In the genomic region with DNA sequence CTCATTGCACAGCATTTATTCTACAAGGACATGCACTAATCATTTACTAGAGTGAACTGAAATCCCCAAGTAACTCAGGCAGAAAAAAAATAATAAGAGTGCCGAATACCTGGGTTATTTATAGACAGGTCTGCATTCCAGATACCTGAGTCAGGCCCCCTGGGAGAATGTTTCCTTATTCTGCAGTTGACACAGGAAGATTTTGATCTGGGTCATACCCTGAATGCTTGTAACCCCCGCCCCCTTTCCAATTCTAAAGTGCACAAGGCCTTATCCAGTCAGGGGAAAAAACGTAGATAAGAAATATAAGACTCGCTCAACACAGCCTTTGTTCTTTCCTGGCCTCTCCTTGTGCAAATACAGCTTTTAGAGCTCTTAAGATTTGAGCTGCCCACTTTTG, we compare ENCODE assay signal across 10 mouse cellular contexts. TPM values are rescaled to one million over a fixed set of nuclear protein-coding genes. Genes with fewer than 3 reads are reported as not detected.
A peak's percentile ranks its signal among the peaks of the same experiment; 100 is the strongest.
DNase-seq lines count a peak whose midpoint lies in the region; ATAC-seq and TF ChIP-seq lines count a peak whose summit lies in the region.
"Had no signal": no experiment of that assay in that cellular context is flagged by ENCODE, and none has a peak within 500 bp of the region (broad histone marks: within the 10 kb centered on the region; RNA-seq: fewer than 3 reads in every experiment).

No protein-coding gene starts in this region.

- peak; percentile 89 for TF ChIP-seq EP300 in stomach, postnatal 0 days (optimal IDR thresholded peaks at IDR 0.05)

- DNase-seq in limb, embryonic 14.5 days (ENCODE audit: low spot score), result peak; percentile 55
- no peak for DNase-seq in limb, embryonic 10.5 days (ENCODE audit: low spot score)
- DNase-seq in kidney, adult 18-20 months, result peak; percentile 61
- peak; percentile 40 for DNase-seq in lung, adult 2 months
- DNase-seq in stomach, postnatal 0 days (ENCODE audit: low spot score), result peak; percentile 81
- DNase-seq in thymus, postnatal 10 days (ENCODE audit: low spot score in 2 of 2), result no peak
- no peak for DNase-seq in thymus, adult 2 months
- DNase-seq: cerebellum, postnatal 14 days had no signal

- H3K27me3 ChIP-seq in limb, embryonic 14.5 days (ENCODE audit: control insufficient read depth, insufficient read depth, low read length), result no peaks in the 10 kb centered on the region
- no peaks in the 10 kb centered on the region for H3K27me3 ChIP-seq in limb, embryonic 10.5 days (ENCODE audit: low read depth, poor library complexity, severe bottlenecking)
- no peaks in the 10 kb centered on the region for H3K27me3 ChIP-seq in stomach, postnatal 0 days (ENCODE audit: control insufficient read depth, insufficient read depth, low read length)
- no peaks in the 10 kb centered on the region for H3K27me3 ChIP-seq in hindbrain, embryonic 12.5 days
- no peaks in the 10 kb centered on the region for H3K27me3 ChIP-seq in thymus, adult 2 months (ENCODE audit: control insufficient read depth, insufficient read depth, low read length)
- H3K27me3 ChIP-seq: limb, embryonic 12.5 days had no signal

- TF ChIP-seq POLR2A in limb, embryonic 14.5 days (IDR thresholded peaks at IDR 0.05; ENCODE audit: borderline replicate concordance, extremely low read depth, insufficient read depth, insufficient read length), result no peak
- TF ChIP-seq POLR2A in lung, adult 2 months (IDR thresholded peaks at IDR 0.05; ENCODE audit: borderline replicate concordance, extremely low read depth, low read depth, low read length), result no peak
- TF ChIP-seq POLR2A in thymus, adult 2 months (IDR thresholded peaks at IDR 0.05; ENCODE audit: control insufficient read depth, extremely low read depth, insufficient read depth, low read length, poor library complexity), result no peak

- H3K9me3 ChIP-seq in limb, embryonic 14.5 days (ENCODE audit: control insufficient read depth, low read length), result no peaks in the 10 kb centered on the region
- H3K9me3 ChIP-seq in limb, embryonic 10.5 days (replicated peaks), result no peaks in the 10 kb centered on the region
- no peaks in the 10 kb centered on the region for H3K9me3 ChIP-seq in stomach, postnatal 0 days (ENCODE audit: control insufficient read depth, low read length)
- H3K9me3 ChIP-seq in hindbrain, embryonic 12.5 days (replicated peaks), result no peaks in the 10 kb centered on the region
- H3K9me3 ChIP-seq: limb, embryonic 12.5 days had no signal

- no peak for TF ChIP-seq CTCF in lung, adult 2 months (IDR thresholded peaks at IDR 0.05; ENCODE audit: insufficient read depth, low read length)
- no peak for TF ChIP-seq CTCF in stomach, postnatal 0 days (IDR thresholded peaks at IDR 0.05; ENCODE audit: low read depth)
- TF ChIP-seq CTCF in thymus, adult 2 months (IDR thresholded peaks at IDR 0.05; ENCODE audit: borderline replicate concordance, control insufficient read depth, extremely low read depth, insufficient read depth, low read length, poor library complexity), result no peak

- H3K27ac ChIP-seq in limb, embryonic 14.5 days (replicated peaks; ENCODE audit: low read depth, low read length), result no peak overlapping the region
- H3K27ac ChIP-seq in limb, embryonic 10.5 days, result no peak overlapping the region
- peak overlapping the region; percentile 77 for H3K27ac ChIP-seq in stomach, postnatal 0 days (replicated peaks)
- H3K27ac ChIP-seq in hindbrain, embryonic 12.5 days, result no peak overlapping the region
- no peak overlapping the region for H3K27ac ChIP-seq in thymus, adult 2 months (ENCODE audit: control insufficient read depth, insufficient read depth, low read length)
- H3K27ac ChIP-seq: limb, embryonic 12.5 days had no signal

- no peak overlapping the region for H3K4me2 ChIP-seq in limb, embryonic 14.5 days (replicated peaks; ENCODE audit: low read depth, low read length, severe bottlenecking)
- H3K4me2 ChIP-seq in stomach, postnatal 0 days (replicated peaks; ENCODE audit: low read depth), result no peak overlapping the region
- no peak overlapping the region for H3K4me2 ChIP-seq in hindbrain, embryonic 12.5 days (replicated peaks)
- H3K4me2 ChIP-seq: limb, embryonic 12.5 days had no signal

- peaks cover 8% of the 10 kb centered on the region for H3K4me1 ChIP-seq in limb, embryonic 14.5 days (ENCODE audit: control insufficient read depth, insufficient read depth, low read length)
- H3K4me1 ChIP-seq in limb, embryonic 10.5 days, result peaks cover 5% of the 10 kb centered on the region
- H3K4me1 ChIP-seq in lung, adult 2 months (ENCODE audit: control insufficient read depth, insufficient read depth, low read length), result peaks cover 10% of the 10 kb centered on the region
- peaks cover 3% of the 10 kb centered on the region; the same call in 1 of the 2 replicates for H3K4me1 ChIP-seq in stomach, postnatal 0 days (replicated peaks; ENCODE audit: control insufficient read depth, insufficient read depth)
- H3K4me1 ChIP-seq in hindbrain, embryonic 12.5 days, result peaks cover 2% of the 10 kb centered on the region; the same call in 1 of the 2 replicates
- H3K4me1 ChIP-seq in thymus, adult 2 months (replicated peaks; ENCODE audit: control insufficient read depth, insufficient read depth, low read length), result peaks cover 8% of the 10 kb centered on the region

- WGBS in limb, embryonic 14.5 days, result 51% methylated on average over 4 of the region's 4 CpGs
- 80% methylated on average over 4 of the region's 4 CpGs for WGBS in limb, embryonic 10.5 days
- 53% methylated on average over 4 of the region's 4 CpGs for WGBS in lung, adult 2 months
- WGBS in stomach, postnatal 0 days, result 26% methylated on average over 4 of the region's 4 CpGs
- WGBS in hindbrain, embryonic 12.5 days, result 68% methylated on average over 4 of the region's 4 CpGs
- WGBS in thymus, adult 2 months, result 87% methylated on average over 4 of the region's 4 CpGs

- no peak for ATAC-seq in limb, embryonic 14.5 days (ENCODE audit: low FRiP score, low read depth)
- ATAC-seq in stomach, postnatal 0 days (ENCODE audit: low FRiP score, low TSS enrichment), result peak; percentile 94
- no peak for ATAC-seq in hindbrain, embryonic 12.5 days (ENCODE audit: low FRiP score)

- no peaks in the 10 kb centered on the region for H3K36me3 ChIP-seq in limb, embryonic 14.5 days (ENCODE audit: control insufficient read depth, insufficient read depth, low read length)
- H3K36me3 ChIP-seq in limb, embryonic 10.5 days, result no peaks in the 10 kb centered on the region
- no peaks in the 10 kb centered on the region for H3K36me3 ChIP-seq in stomach, postnatal 0 days (ENCODE audit: control insufficient read depth, insufficient read depth, low read length)
- H3K36me3 ChIP-seq in hindbrain, embryonic 12.5 days, result no peaks in the 10 kb centered on the region
- H3K36me3 ChIP-seq in thymus, adult 2 months (ENCODE audit: control insufficient read depth, insufficient read depth, low read length), result no peaks in the 10 kb centered on the region
- H3K36me3 ChIP-seq: limb, embryonic 12.5 days had no signal

- no peak overlapping the region for H3K9ac ChIP-seq in limb, embryonic 14.5 days (ENCODE audit: low read depth, low read length, severe bottlenecking)
- no peak overlapping the region for H3K9ac ChIP-seq in stomach, postnatal 0 days (ENCODE audit: low read length)
- no peak overlapping the region for H3K9ac ChIP-seq in hindbrain, embryonic 12.5 days
- H3K9ac ChIP-seq: limb, embryonic 12.5 days had no signal

- no peak overlapping the region for H3K4me3 ChIP-seq in limb, embryonic 14.5 days (replicated peaks; ENCODE audit: low read length)
- H3K4me3 ChIP-seq in limb, embryonic 10.5 days, result no peak overlapping the region
- no peak overlapping the region for H3K4me3 ChIP-seq in lung, adult 2 months (replicated peaks; ENCODE audit: extremely low read depth, low read depth, low read length)
- no peak overlapping the region for H3K4me3 ChIP-seq in stomach, postnatal 0 days (ENCODE audit: low read depth, low read length)
- no peak overlapping the region for H3K4me3 ChIP-seq in hindbrain, embryonic 12.5 days
- H3K4me3 ChIP-seq in thymus, adult 2 months (ENCODE audit: control insufficient read depth, insufficient read depth, low read length), result no peak overlapping the region
- H3K4me3 ChIP-seq: limb, embryonic 12.5 days had no signal

RNA-seq across cellular contexts. Expression of a gene that starts 19.1 kb away (rescaled TPM):
- 1.8 and 2.6 TPM in 2 replicates for polyA plus RNA-seq in limb, embryonic 14.5 days (2012; rRNA removed)
- 2.7 and 3.3 TPM in 2 replicates for polyA plus RNA-seq in limb, embryonic 14.5 days (2014; fragmentation: Nextera tagmentation; extraction: Ambion mirVana)
- 0.05 and 0.20 TPM in 2 replicates for polyA plus RNA-seq in limb, embryonic 10.5 days (2016; fragmentation: Nextera tagmentation; extraction: Ambion mirVana)
- 22.8 and 28.9 TPM in 2 replicates for polyA plus RNA-seq in lung, adult 2 months (2012; rRNA removed)
- polyA plus RNA-seq in stomach, postnatal 0 days (2015; fragmentation: Nextera tagmentation; extraction: Ambion mirVana), result 8.5 and 8.6 TPM in 2 replicates
- polyA plus RNA-seq in hindbrain, embryonic 12.5 days (2016; fragmentation: Nextera tagmentation; extraction: Ambion mirVana), result 0.74 and 0.94 TPM in 2 replicates
- 0.31 and 1.2 TPM in 2 replicates for polyA plus RNA-seq in thymus, adult 2 months (2012; rRNA removed)

Comparison
In these comparisons a context has a peak if more than half of its experiments do, and no peak if none do; other contexts are left out.
1. DNase-seq: peak in limb, embryonic 14.5 days (single experiment), kidney, adult 18-20 months (single experiment), lung, adult 2 months (single experiment) and stomach, postnatal 0 days (single experiment); none in limb, embryonic 10.5 days (single experiment), thymus, postnatal 10 days (0 of 2) and thymus, adult 2 months (single experiment).